Mouse (Mus musculus): ENCODE results near the gene Per1. TPM values are rescaled to one million over a fixed set of nuclear protein-coding genes. Genes with fewer than 3 reads are reported as not detected.

The Per1 gene
- total RNA-seq, 2 experiments from 2014 or later = 68.2 to 76.8 TPM

DNA sequence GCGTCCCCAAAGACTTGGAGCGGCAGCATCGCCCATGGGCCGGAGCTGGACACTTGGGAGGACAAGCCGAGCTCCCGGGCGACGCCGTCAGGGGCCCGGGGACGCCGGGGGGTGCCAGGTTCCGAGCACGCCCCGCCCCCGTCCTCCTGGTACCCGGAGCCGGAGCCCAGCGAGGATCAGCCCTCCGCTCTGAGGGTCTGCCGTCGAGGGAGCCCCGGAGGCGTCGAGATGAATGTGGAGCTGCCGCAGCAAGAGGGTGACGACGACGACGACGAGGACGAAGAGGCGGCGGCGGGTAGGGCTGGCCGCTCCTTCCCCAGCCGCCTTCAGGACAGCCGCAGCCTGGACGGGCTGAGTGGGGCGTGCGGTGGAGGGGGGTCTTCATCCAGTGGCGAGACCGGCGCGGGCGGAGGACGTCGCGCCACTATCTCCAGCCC, 35.0 kb upstream of the Per1 start:
- intact Hi-C loops (cut with DNase I) = loop anchor here (10.0 kb wide), 2 partner anchors 185 to 355 kb away; partner anchors contain the start of gene Kdm6b
- H3K4me3 ChIP-seq = peak overlapping the region; percentile 99
- peak overlapping the region; percentile 97 for H3K27ac ChIP-seq
- DNase-seq = peak; percentile 76
- TF ChIP-seq CTCF (IDR thresholded peaks at IDR 0.05) = no peak

- intact Hi-C loops (cut with DNase I) = loop anchor here (10.0 kb wide), 2 partner anchors 184 to 354 kb away; partner anchors contain the start of gene Kdm6b
- peak overlapping the region; percentile 99 for H3K4me3 ChIP-seq
- peak overlapping the region; percentile 97 for H3K27ac ChIP-seq
- peak; percentile 56 for DNase-seq
- no peak for TF ChIP-seq CTCF (IDR thresholded peaks at IDR 0.05)
Measured at GRCm38 (mm10) chr11:69060448-69061254, 34.4 kb upstream of the Per1 start.

DNA sequence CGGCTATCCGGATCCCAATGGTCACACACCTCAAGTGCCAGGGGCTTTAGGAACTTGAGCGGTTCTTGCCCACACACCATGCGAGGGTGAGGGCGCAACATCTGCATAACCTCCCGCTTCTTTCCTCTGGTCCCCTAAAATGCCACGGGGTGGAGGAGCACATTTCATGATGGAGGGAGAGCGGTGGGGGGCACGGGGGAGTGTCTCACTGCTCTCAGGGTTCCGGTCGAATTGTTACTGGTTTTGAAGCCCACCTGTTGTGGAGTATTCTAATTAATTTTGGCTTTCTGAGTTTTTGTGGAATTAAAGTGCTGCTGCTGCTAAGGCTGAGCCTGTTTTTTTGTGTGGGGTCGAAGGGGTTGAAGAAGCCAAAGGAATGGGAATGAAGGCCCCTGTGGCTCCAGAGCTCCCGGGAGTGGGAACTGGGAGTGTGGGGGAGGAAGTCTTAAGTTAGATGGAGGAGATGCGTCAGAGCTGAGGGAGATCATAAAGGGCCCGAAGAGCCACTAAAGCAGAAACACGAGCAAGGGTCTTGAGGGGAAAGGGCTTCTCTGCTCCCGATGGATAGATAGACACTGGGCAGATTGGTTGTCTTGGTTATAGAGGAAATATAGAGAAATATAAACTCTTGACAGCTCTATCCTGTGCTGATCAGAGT, 33.6 kb upstream of the Per1 start:
- intact Hi-C loops (cut with DNase I) = loop anchor here (10.0 kb wide), 2 partner anchors 183 to 353 kb away; partner anchors contain the start of gene Kdm6b
- DNase-seq = no peak
- H3K4me3 ChIP-seq = peak overlapping the region; percentile 99
- H3K27ac ChIP-seq = peak overlapping the region; percentile 97
- TF ChIP-seq CTCF (IDR thresholded peaks at IDR 0.05) = no peak

DNA sequence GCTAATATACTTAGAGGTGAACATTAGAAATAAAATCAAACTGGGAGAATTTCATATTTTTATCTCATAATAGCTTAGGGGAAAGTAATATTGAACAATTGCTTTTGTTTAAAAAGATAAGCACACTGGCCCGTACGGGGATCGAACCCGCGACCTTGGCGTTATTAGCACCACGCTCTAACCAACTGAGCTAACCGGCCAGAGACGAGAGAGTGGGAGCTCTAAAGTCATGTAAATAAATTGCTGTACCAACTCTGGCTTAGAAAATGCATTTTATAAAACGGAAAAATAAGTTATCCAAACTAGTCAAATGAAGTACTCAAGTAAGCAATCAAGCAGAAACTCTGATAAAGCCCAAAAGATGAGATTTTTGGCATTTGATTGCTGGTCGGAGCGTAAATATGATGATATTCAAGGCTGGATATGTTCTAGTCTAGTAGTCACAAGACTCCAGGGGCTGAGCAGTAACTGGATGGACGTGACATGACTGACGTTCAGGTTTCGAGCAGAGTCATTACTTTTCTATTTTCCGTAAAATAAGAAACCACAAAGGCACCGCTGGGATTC, 32.7 kb upstream of the Per1 start:
- Histone ChIP-seq H3K4me3 (peak overlapping the region; percentile 99), H3K27ac (peak overlapping the region; percentile 92)
- no peak for TF ChIP-seq CTCF (IDR thresholded peaks at IDR 0.05)
- intact Hi-C loops (cut with DNase I) = loop anchor here (1.0 to 10.0 kb wide), 4 partner anchors 25 to 353 kb away; partner anchors contain the start of gene Kdm6b
- peak; percentile 74 for DNase-seq

- peak; percentile 93 for DNase-seq
- H3K27ac ChIP-seq = peak overlapping the region; percentile 92
- TF ChIP-seq CTCF (IDR thresholded peaks at IDR 0.05) = no peak
- peak overlapping the region; percentile 99 for H3K4me3 ChIP-seq
- intact Hi-C loops (cut with DNase I) = loop anchor here (1.0 to 10.0 kb wide), 5 partner anchors 21 to 352 kb away; partner anchors contain the start of gene Kdm6b
Measured at GRCm38 (mm10) chr11:69062761-69063224, 32.2 kb upstream of the Per1 start.

GRCm38 (mm10) chr11:69063413-69064201, 31.4 kb upstream of the Per1 start:
- H3K27ac ChIP-seq = peak overlapping the region; percentile 92
- no peak for TF ChIP-seq CTCF (IDR thresholded peaks at IDR 0.05)
- peak; percentile 85 for DNase-seq

GRCm38 (mm10) chr11:69064259-69065133, 30.5 kb upstream of the Per1 start:
- intact Hi-C loops (cut with DNase I) = loop anchor here (10.0 kb wide), 2 partner anchors 180 to 350 kb away; partner anchors contain the start of gene Kdm6b
- no peak for DNase-seq
- H3K27ac ChIP-seq = peak overlapping the region; percentile 92
- no peak for TF ChIP-seq CTCF (IDR thresholded peaks at IDR 0.05)
- H3K4me3 ChIP-seq = peak overlapping the region; percentile 99

More at GRCm38 (mm10) chr11:69063413-69064201, 31.4 kb upstream of the Per1 start:
- intact Hi-C loops (cut with DNase I) = loop anchor here (1.0 to 10.0 kb wide), 3 partner anchors 22 to 351 kb away; partner anchors contain the start of gene Kdm6b
- H3K4me3 ChIP-seq = peak overlapping the region; percentile 99

GRCm38 (mm10) chr11:69065394-69065925, 29.6 kb upstream of the Per1 start:
- Histone ChIP-seq H3K27ac (peak overlapping the region; percentile 84; the same call in 1 of the 2 replicates), H3K4me3 (no peak overlapping the region)
- no peak for TF ChIP-seq CTCF (IDR thresholded peaks at IDR 0.05)
- intact Hi-C loops (cut with DNase I) = loop anchor here (10.0 kb wide), 2 partner anchors 179 to 349 kb away; partner anchors contain the start of gene Kdm6b
- no peak for DNase-seq

- Histone ChIP-seq H3K4me3 (peak overlapping the region; percentile 61), H3K27ac (peak overlapping the region; percentile 84)
- DNase-seq = peak; percentile 73
- intact Hi-C loops (cut with DNase I) = loop anchor here (1.0 to 10.0 kb wide), 3 partner anchors 57 to 348 kb away; partner anchors contain the start of gene Kdm6b
- TF ChIP-seq CTCF (IDR thresholded peaks at IDR 0.05) = no peak
Measured at GRCm38 (mm10) chr11:69066163-69066861, 28.7 kb upstream of the Per1 start.

GRCm38 (mm10) chr11:69066956-69067355, 28.1 kb upstream of the Per1 start:
- Histone ChIP-seq H3K4me3 (peak overlapping the region; percentile 61), H3K27ac (peak overlapping the region; percentile 84)
- intact Hi-C loops (cut with DNase I) = loop anchor here (1.0 to 10.0 kb wide), 3 partner anchors 56 to 348 kb away; partner anchors contain the start of gene Kdm6b
- DNase-seq = peak; percentile 90
- TF ChIP-seq CTCF (IDR thresholded peaks at IDR 0.05) = peak; percentile 95

All from gastrocnemius, adult 2 months (tissue).